Mouse (Mus musculus): ENCODE measurements around the gene Enoph1. TPM values are rescaled to one million over a fixed set of nuclear protein-coding genes. Genes with fewer than 3 reads are reported as not detected.

Enoph1 gene
- 1 to 10 TPM; 5.4 to 6.0 TPM for total RNA-seq (2021)
- long read RNA-seq, experiment 1, transcript Enoph1-202 (6 exons, 1,833 nt) = major isoform, 10 of 13 reads
- long read RNA-seq, experiment 1, partial matches to known transcripts = 0 of 13 reads
- long read RNA-seq, experiment 1, other reads (novel, unspliced or antisense) = 1 of 13 reads
- long read RNA-seq, experiment 2, partial matches to known transcripts = 1 of 7 reads
- long read RNA-seq, experiment 2, other reads (novel, unspliced or antisense) = 2 of 7 reads

- DNase-seq = peak; percentile 92
Observed at GRCm38 (mm10) chr5:100039602-100040142, at the start of gene Enoph1, which contains the start of gene Hnrnpdl. Gene Enoph1, plus strand, starts transcription at chr5:100039985. Gene Hnrnpdl, minus strand, starts transcription at chr5:100039664.

GRCm38 (mm10) chr5:99994166-99994565 is 45.6 kb upstream of the Enoph1 start:
- no peak for DNase-seq

- DNase-seq = no peak
Observed at GRCm38 (mm10) chr5:99994680-99995079, 45.1 kb upstream of the Enoph1 start.

- DNase-seq = no peak
Observed at GRCm38 (mm10) chr5:100000048-100000447, 39.7 kb upstream of the Enoph1 start.

- no peak for DNase-seq
Observed at GRCm38 (mm10) chr5:100000500-100000899, 39.3 kb upstream of the Enoph1 start.

GRCm38 (mm10) chr5:100003895-100004294 is 35.9 kb upstream of the Enoph1 start:
- no peak for DNase-seq

GRCm38 (mm10) chr5:100005431-100005830 is 34.4 kb upstream of the Enoph1 start:
- DNase-seq = no peak

GRCm38 (mm10) chr5:100005896-100006295 is 33.9 kb upstream of the Enoph1 start:
- DNase-seq = no peak

GRCm38 (mm10) chr5:100006324-100007039 is 33.3 kb upstream of the Enoph1 start:
- DNase-seq = no peak

GRCm38 (mm10) chr5:100007040-100007375 is 32.8 kb upstream of the Enoph1 start:
- no peak for DNase-seq

- DNase-seq = no peak
Observed at GRCm38 (mm10) chr5:100008485-100008884, 31.3 kb upstream of the Enoph1 start.

- DNase-seq = no peak
Observed at GRCm38 (mm10) chr5:100012599-100012998, 27.2 kb upstream of the Enoph1 start.

GRCm38 (mm10) chr5:100020089-100020488 is 19.7 kb upstream of the Enoph1 start:
- DNase-seq = no peak

GRCm38 (mm10) chr5:100024403-100024802 is 15.4 kb upstream of the Enoph1 start:
- no peak for DNase-seq

- no peak for DNase-seq
Observed at GRCm38 (mm10) chr5:100024868-100025267, 14.9 kb upstream of the Enoph1 start.

GRCm38 (mm10) chr5:100030069-100030468 is 9.7 kb upstream of the Enoph1 start:
- DNase-seq = no peak

GRCm38 (mm10) chr5:100032107-100032506 is 7.7 kb upstream of the Enoph1 start:
- DNase-seq = no peak

GRCm38 (mm10) chr5:100032646-100033045 is 7.1 kb upstream of the Enoph1 start:
- no peak for DNase-seq

GRCm38 (mm10) chr5:100035950-100036349 is 3.8 kb upstream of the Enoph1 start:
- DNase-seq = no peak

- DNase-seq = no peak
Observed at GRCm38 (mm10) chr5:100036681-100037080, 3.1 kb upstream of the Enoph1 start.

GRCm38 (mm10) chr5:100037965-100038713 is 1.6 kb upstream of the Enoph1 start:
- peak; percentile 92 for DNase-seq

- DNase-seq = peak; percentile 96
Observed at GRCm38 (mm10) chr5:100038714-100039601, 827 bp upstream of the Enoph1 start.
